Mouse (Mus musculus) cerebellum, adult 2 months (tissue): ENCODE measurements around the gene Ap3b1. TPM values are rescaled to one million over a fixed set of nuclear protein-coding genes. Genes with fewer than 3 reads are reported as not detected.

Source experiments
- DNase-seq, 2 experiments: peaks; one replicate each; pipeline ENCODE4 v3.0.0; 2021
- H3K27ac ChIP-seq: fragments of 200-500 bp; 2 replicates; pipeline ENCODE4 v1.5.1; 2012; ENCODE audit warnings: low read length, control low read depth, inconsistent platforms; ENCODE audit not compliant: insufficient read depth
- H3K27me3 ChIP-seq: fragments of 200-500 bp; 2 replicates; pipeline ENCODE4 v1.6.1; 2012; ENCODE audit warnings: inconsistent platforms, mild to moderate bottlenecking, low read length, moderate library complexity; ENCODE audit not compliant: control insufficient read depth, insufficient read depth
- H3K4me1 ChIP-seq: fragments of 200-500 bp; 2 replicates; pipeline ENCODE4 v1.6.1; 2011; ENCODE audit warnings: low read length; ENCODE audit not compliant: control insufficient read depth, insufficient read depth
- H3K4me3 ChIP-seq: fragments of 200-500 bp; replicated peaks from 2 replicates; pipeline ENCODE3; 2011; ENCODE audit warnings: mild to moderate bottlenecking, low read depth, low read length, control low read depth; ENCODE audit not compliant: insufficient read depth
- CTCF ChIP-seq: fragments of 200-500 bp; IDR thresholded peaks from 2 replicates; pipeline ENCODE4 v1.5.1; 2011; ENCODE audit warnings: low read depth, mild to moderate bottlenecking, control low read depth, low read length, moderate library complexity, borderline replicate concordance; ENCODE audit not compliant: insufficient read depth
- POLR2A ChIP-seq: fragments of 200-500 bp; IDR thresholded peaks from 2 replicates; pipeline ENCODE4 v1.6.1; 2011; ENCODE audit warnings: low read length, control low read depth, borderline replicate concordance; ENCODE audit not compliant: insufficient read depth
- WGBS: fragments of 180-500 bp; shearing (Covaris S2); methylation state at CpG from one replicate; pipeline ENCODE4 v1.1.7; 2018; 5-methylcytosine and 5-hydroxymethylcytosine counted together
- polyA plus RNA-seq: library from polyadenylated mRNA; depleted of rRNA; stranded (reverse); fragments of >200 nt; gene quantifications from 2 replicates; pipeline ENCODE4 v1.2.3, GENCODE M21; 2012

Ap3b1 gene
- polyA plus RNA-seq, 1 experiment, result 33.0 TPM

- Histone ChIP-seq H3K4me1 (no peaks in the 10 kb centered on the region), H3K27ac (no peak overlapping the region), H3K4me3 (no peak overlapping the region), H3K27me3 (no peaks in the 10 kb centered on the region; the same call in 1 of the 2 replicates)
- 87% methylated on average over 5 of the region's 5 CpGs for WGBS
- no peak for TF ChIP-seq CTCF
- TF ChIP-seq POLR2A, result no peak
- no peak for DNase-seq
Observed at GRCm38 (mm10) chr13:94445103-94445502, 86.3 kb downstream of the Ap3b1 start.

- no peak for DNase-seq
- no peak overlapping the region for H3K27ac ChIP-seq
- H3K27me3 ChIP-seq, result no peaks in the 10 kb centered on the region; the same call in 1 of the 2 replicates
- H3K4me3 ChIP-seq, result no peak overlapping the region
- WGBS, result 90% methylated on average over 4 of the region's 4 CpGs
- no peaks in the 10 kb centered on the region for H3K4me1 ChIP-seq
- no peak for TF ChIP-seq POLR2A
- no peak for TF ChIP-seq CTCF
Observed at GRCm38 (mm10) chr13:94447003-94447402, 88.2 kb downstream of the Ap3b1 start.

- TF ChIP-seq POLR2A (no peak), CTCF (no peak)
- Histone ChIP-seq H3K4me3 (no peak overlapping the region), H3K27ac (no peak overlapping the region), H3K4me1 (no peaks in the 10 kb centered on the region), H3K27me3 (no peaks in the 10 kb centered on the region; the same call in 1 of the 2 replicates)
- DNase-seq, result no peak
- 64% methylated on average over 7 of the region's 7 CpGs for WGBS
Observed at GRCm38 (mm10) chr13:94449593-94449992, 90.8 kb downstream of the Ap3b1 start.

GRCm38 (mm10) chr13:94451229-94451628, 92.5 kb downstream of the Ap3b1 start:
- Histone ChIP-seq H3K27me3 (no peaks in the 10 kb centered on the region; the same call in 1 of the 2 replicates), H3K4me1 (no peaks in the 10 kb centered on the region), H3K27ac (no peak overlapping the region), H3K4me3 (no peak overlapping the region)
- no peak for TF ChIP-seq POLR2A
- TF ChIP-seq CTCF, result peak; percentile 47
- DNase-seq, result peak; percentile 7 to 21
- WGBS, result 63% methylated on average over 6 of the region's 6 CpGs

GRCm38 (mm10) chr13:94454131-94454530, 95.4 kb downstream of the Ap3b1 start:
- no peak for DNase-seq
- TF ChIP-seq CTCF (no peak), POLR2A (no peak)
- Histone ChIP-seq H3K4me1 (no peaks in the 10 kb centered on the region), H3K4me3 (no peak overlapping the region), H3K27ac (no peak overlapping the region), H3K27me3 (no peaks in the 10 kb centered on the region)
- WGBS, result 57% methylated on average over 12 of the region's 12 CpGs

- 86% methylated on average over 4 of the region's 4 CpGs for WGBS
- DNase-seq, result no peak
- Histone ChIP-seq H3K4me1 (no peaks in the 10 kb centered on the region), H3K27me3 (no peaks in the 10 kb centered on the region), H3K4me3 (no peak overlapping the region), H3K27ac (no peak overlapping the region)
- TF ChIP-seq CTCF, result no peak
- TF ChIP-seq POLR2A, result no peak
Observed at GRCm38 (mm10) chr13:94459143-94459542, 100.4 kb downstream of the Ap3b1 start.

GRCm38 (mm10) chr13:94464221-94464620, 105.5 kb downstream of the Ap3b1 start:
- no peak for DNase-seq
- Histone ChIP-seq H3K27me3 (no peaks in the 10 kb centered on the region), H3K4me1 (no peaks in the 10 kb centered on the region), H3K4me3 (no peak overlapping the region), H3K27ac (no peak overlapping the region)
- 46% methylated on average over 2 of the region's 2 CpGs for WGBS
- TF ChIP-seq POLR2A (no peak), CTCF (no peak)

GRCm38 (mm10) chr13:94468551-94468950, 109.8 kb downstream of the Ap3b1 start:
- WGBS, result 100% methylated on average over 1 of the region's 1 CpGs
- Histone ChIP-seq H3K4me1 (no peaks in the 10 kb centered on the region), H3K4me3 (no peak overlapping the region), H3K27me3 (no peaks in the 10 kb centered on the region), H3K27ac (no peak overlapping the region)
- no peak for DNase-seq
- no peak for TF ChIP-seq CTCF
- TF ChIP-seq POLR2A, result no peak
